Mouse (Mus musculus): ENCODE data around the gene Capzb. TPM values are rescaled to one million over a fixed set of nuclear protein-coding genes. Genes with fewer than 3 reads are reported as not detected.

Gene Capzb
- total and polyA plus RNA-seq, 3 experiments: 103 to 354 TPM; not detected in 1

GRCm38 (mm10) chr4:139250886-139251285 lies 58.2 kb downstream of the Capzb start:
- H3K9ac ChIP-seq (ENCODE audit: control insufficient read depth, low read depth, low read length, poor library complexity, severe bottlenecking): no peak overlapping the region
- no peak overlapping the region for H3K4me3 ChIP-seq (ENCODE audit: control insufficient read depth in 1 of 2, insufficient read depth in 1 of 2, low read depth in 2 of 2, low read length in 2 of 2)
- peak; percentile 81 for DNase-seq (ENCODE audit: low read depth, low spot score)
- H3K9me3 ChIP-seq (replicated peaks; ENCODE audit: insufficient read depth, low read length): no peaks in the 10 kb centered on the region
- H3K4me1 ChIP-seq (ENCODE audit: control insufficient read depth in 1 of 2, insufficient read depth in 2 of 2, low read length in 2 of 2): peaks cover 8 to 26% of the 10 kb centered on the region in 2 experiments
- peaks cover 10% of the 10 kb centered on the region; the same call in 1 of the 2 replicates for H3K79me2 ChIP-seq (ENCODE audit: control insufficient read depth, insufficient read depth, low read length, poor library complexity)
- peaks cover 2 to 23% of the 10 kb centered on the region in 2 experiments; a peak in 3 of 4 replicates for H3K36me3 ChIP-seq (ENCODE audit: control insufficient read depth in 1 of 2, insufficient read depth in 2 of 2, low read length in 2 of 2)
- H3K27ac ChIP-seq (ENCODE audit: control insufficient read depth, low read depth, low read length): peak overlapping the region; percentile 70
- H3K27me3 ChIP-seq (ENCODE audit: control insufficient read depth in 1 of 2, insufficient read depth in 2 of 2, low read length in 2 of 2): no peaks in the 10 kb centered on the region
- TF ChIP-seq GATA1 (IDR thresholded peaks at IDR 0.05; ENCODE audit: low read depth, low read length) (peak; percentile 76), E2F4 (IDR thresholded peaks at IDR 0.05; ENCODE audit: borderline replicate concordance, low read depth, low read length) (no peak), ZMIZ1 (IDR thresholded peaks at IDR 0.05; ENCODE audit: low read depth, low read length) (no peak), TBP (IDR thresholded peaks at IDR 0.05; ENCODE audit: low read depth, low read length) (no peak), CHD1 (IDR thresholded peaks at IDR 0.05; ENCODE audit: low read depth, low read length) (no peak), KAT2A (conservative IDR thresholded peaks at IDR 0.05; ENCODE audit: low read depth, low read length) (no peak), POLR2AphosphoS5 (IDR thresholded peaks at IDR 0.05; ENCODE audit: borderline replicate concordance, low read depth, low read length) (no peak), MYC (IDR thresholded peaks at IDR 0.05; ENCODE audit: low read depth, low read length) (0 out of 2 replicates have a peak, but pooled peaks have one; percentile 28), MAZ (IDR thresholded peaks at IDR 0.05; ENCODE audit: low read depth, low read length) (no peak), ZNF384 (IDR thresholded peaks at IDR 0.05; ENCODE audit: low read depth, low read length) (no peak), USF1 (IDR thresholded peaks at IDR 0.05; ENCODE audit: low read depth, low read length) (no peak), CHD2 (IDR thresholded peaks at IDR 0.05; ENCODE audit: low read length) (no peak), USF2 (IDR thresholded peaks at IDR 0.05; ENCODE audit: borderline replicate concordance in 1 of 2, insufficient read depth in 1 of 2, low read depth in 1 of 2, low read length in 2 of 2) (no peak), MYB (IDR thresholded peaks at IDR 0.05; ENCODE audit: low read depth, low read length) (no peak), MXI1 (IDR thresholded peaks at IDR 0.05; ENCODE audit: low read depth, low read length) (peak; percentile 43; the same call in 1 of the 2 replicates), HCFC1 (IDR thresholded peaks at IDR 0.05; ENCODE audit: low read depth, low read length) (no peak), RAD21 (IDR thresholded peaks at IDR 0.05; ENCODE audit: low read depth, low read length) (no peak), ETS1 (IDR thresholded peaks at IDR 0.05; ENCODE audit: low read depth, low read length) (peak; percentile 51; the same call in 1 of the 2 replicates), CTCF (IDR thresholded peaks at IDR 0.05 in 2 of 3, conservative IDR thresholded peaks at IDR 0.05 in 1 of 3; ENCODE audit: control insufficient read depth in 1 of 3, insufficient read depth in 1 of 3, low read depth in 2 of 3, low read length in 3 of 3, poor library complexity in 1 of 3, severe bottlenecking in 1 of 3) (no peak), BHLHE40 (IDR thresholded peaks at IDR 0.05; ENCODE audit: borderline replicate concordance, low read depth, low read length) (no peak), EP300 (IDR thresholded peaks at IDR 0.05; ENCODE audit: low read depth in 1 of 2, low read length in 2 of 2) (peak; percentile 67 to 68), GABPA (IDR thresholded peaks at IDR 0.05; ENCODE audit: low read depth, low read length) (no peak), ZKSCAN1 (IDR thresholded peaks at IDR 0.05; ENCODE audit: low read depth, low read length) (no peak), NELFE (IDR thresholded peaks at IDR 0.05; ENCODE audit: low read depth, low read length) (no peak), ELF1 (IDR thresholded peaks at IDR 0.05; ENCODE audit: low read depth, low read length) (peak; percentile 74), SIN3A (IDR thresholded peaks at IDR 0.05; ENCODE audit: low read length) (peak; percentile 64; the same call in 1 of the 2 replicates), MAFK (IDR thresholded peaks at IDR 0.05; ENCODE audit: borderline replicate concordance, low read depth, low read length) (no peak), UBTF (IDR thresholded peaks at IDR 0.05; ENCODE audit: borderline replicate concordance, insufficient read depth, low read depth, low read length) (no peak), RCOR1 (IDR thresholded peaks at IDR 0.05; ENCODE audit: low read depth, low read length) (no peak), TAL1 (IDR thresholded peaks at IDR 0.05; ENCODE audit: low read length) (peak; percentile 16; the same call in 1 of the 2 replicates), POLR2A (IDR thresholded peaks at IDR 0.05; ENCODE audit: control insufficient read depth in 1 of 2, insufficient read depth in 1 of 2, low read depth in 1 of 2, low read length in 2 of 2, poor library complexity in 1 of 2) (no peak), NRF1 (IDR thresholded peaks at IDR 0.05; ENCODE audit: insufficient read depth, low read depth, low read length, poor library complexity, severe bottlenecking) (no peak), ZC3H11A (IDR thresholded peaks at IDR 0.05; ENCODE audit: low read depth, low read length) (no peak), JUND (IDR thresholded peaks at IDR 0.05; ENCODE audit: low read depth, low read length) (no peak), MEF2A (IDR thresholded peaks at IDR 0.05; ENCODE audit: extremely low read depth, insufficient replicate concordance, low read depth, low read length, poor library complexity, severe bottlenecking) (no peak), SMC3 (IDR thresholded peaks at IDR 0.05; ENCODE audit: low read depth, low read length) (no peak), TCF12 (IDR thresholded peaks at IDR 0.05; ENCODE audit: low read depth, low read length) (peak; percentile 67), POLR2AphosphoS2 (IDR thresholded peaks at IDR 0.05; ENCODE audit: low read length) (no peak)
